Mouse (Mus musculus) retina, embryonic 14.5 days (tissue): ENCODE measurements around the gene Mmgt2.

Source experiments
- DNase-seq: peaks from one replicate; pipeline ENCODE4 v3.0.0-alpha.2; 2015; ENCODE audit warnings: low spot score

Mmgt2 gene

DNA sequence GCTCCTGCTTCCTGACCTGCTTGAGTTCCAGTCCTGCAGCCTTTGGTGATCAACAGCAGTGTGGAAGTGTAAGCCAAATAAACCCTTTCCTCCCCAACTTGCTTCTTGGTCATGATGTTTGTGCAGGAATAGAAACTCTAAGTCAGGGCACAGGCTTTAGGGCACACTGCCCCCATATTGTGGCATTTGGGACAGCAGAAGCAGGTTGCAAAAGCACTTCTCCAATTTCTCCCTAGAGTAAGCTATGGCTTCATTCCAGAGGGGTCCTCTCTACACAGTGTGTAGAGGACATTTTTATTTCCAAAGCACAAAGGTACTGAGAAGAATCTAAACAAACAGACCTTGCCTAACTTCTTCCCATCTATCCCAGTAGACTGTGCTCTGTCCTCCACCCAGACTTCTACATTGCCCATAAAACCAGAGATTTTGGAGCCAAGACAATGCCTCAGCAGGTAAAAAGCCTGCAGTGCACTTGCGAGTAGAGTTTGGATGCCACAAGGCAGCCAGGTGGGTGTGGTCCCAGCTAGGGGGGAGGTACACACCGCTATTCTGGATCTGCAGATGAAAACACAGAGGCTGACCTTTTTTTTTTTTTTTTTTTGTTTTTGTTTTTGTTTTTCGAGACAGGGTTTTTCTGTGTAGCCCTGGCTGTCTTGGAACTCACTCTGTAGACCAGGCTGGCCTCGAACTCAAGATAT is 26.7 kb upstream of the Mmgt2 start:
- DNase-seq, result no peak

DNA sequence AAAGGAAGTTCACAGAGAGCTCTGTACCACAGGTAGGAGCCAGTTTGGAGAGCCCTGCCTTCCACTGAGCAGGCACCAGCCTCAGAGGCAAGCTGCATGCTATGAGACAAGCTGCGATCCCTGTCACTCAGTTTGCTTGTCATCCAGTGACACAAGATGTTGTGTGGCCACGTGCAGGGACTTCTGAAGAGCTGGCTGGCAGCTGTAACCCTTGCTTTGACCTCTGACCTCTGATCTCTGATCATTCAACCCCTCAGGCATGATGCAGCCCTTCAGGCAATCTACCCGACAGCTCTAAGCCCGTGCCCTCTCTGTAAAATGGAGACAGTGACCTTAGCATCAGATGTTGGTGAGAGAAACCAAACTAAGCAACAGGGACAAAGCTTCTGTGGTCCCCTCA is 25.6 kb upstream of the Mmgt2 start:
- DNase-seq, result no peak

DNA sequence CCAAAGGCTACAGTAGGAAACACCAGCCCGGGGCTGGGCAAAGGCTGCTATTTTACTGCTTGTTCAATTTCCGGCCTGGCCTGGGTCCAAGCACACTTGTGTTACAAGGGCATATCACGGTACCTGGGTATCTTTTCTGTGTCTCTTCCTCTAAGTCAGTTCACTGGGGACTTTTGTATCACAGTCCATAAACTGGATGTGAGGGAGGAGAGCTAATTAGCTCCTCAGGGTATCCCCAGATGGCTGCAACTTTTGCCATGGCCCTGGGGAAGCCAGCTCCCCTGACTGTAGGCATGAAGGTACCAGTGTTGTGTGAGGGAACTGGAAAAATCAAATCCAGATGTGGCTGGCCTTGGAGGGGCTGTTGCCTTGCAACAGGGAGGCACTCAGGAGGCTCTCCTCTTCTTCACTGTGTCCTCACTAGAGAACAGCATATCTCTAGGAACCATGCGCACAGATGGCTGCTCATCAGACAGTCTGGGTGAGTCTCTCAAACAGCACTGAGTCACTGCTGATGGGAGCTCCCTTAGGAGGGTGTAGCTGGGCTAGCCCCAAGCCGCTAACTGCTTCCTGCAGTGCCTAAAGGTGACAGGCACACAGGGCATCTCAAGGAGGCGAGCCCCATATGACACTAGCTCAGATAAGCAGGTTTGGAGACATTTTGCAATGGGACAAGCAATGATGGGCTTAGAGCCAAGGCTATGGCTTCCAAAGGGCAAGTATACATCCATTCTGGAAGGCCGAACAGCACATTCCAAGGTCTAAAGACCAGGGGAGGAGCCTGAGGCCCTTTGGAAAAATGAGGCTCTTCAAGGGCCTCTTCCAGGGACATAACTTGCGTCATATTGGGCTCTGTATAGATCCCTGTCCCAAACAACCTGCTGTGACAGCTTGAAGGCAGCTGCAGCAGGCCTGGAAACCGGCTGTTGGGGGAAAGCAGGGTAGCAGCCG is 23.8 kb upstream of the Mmgt2 start:
- no peak for DNase-seq

DNA sequence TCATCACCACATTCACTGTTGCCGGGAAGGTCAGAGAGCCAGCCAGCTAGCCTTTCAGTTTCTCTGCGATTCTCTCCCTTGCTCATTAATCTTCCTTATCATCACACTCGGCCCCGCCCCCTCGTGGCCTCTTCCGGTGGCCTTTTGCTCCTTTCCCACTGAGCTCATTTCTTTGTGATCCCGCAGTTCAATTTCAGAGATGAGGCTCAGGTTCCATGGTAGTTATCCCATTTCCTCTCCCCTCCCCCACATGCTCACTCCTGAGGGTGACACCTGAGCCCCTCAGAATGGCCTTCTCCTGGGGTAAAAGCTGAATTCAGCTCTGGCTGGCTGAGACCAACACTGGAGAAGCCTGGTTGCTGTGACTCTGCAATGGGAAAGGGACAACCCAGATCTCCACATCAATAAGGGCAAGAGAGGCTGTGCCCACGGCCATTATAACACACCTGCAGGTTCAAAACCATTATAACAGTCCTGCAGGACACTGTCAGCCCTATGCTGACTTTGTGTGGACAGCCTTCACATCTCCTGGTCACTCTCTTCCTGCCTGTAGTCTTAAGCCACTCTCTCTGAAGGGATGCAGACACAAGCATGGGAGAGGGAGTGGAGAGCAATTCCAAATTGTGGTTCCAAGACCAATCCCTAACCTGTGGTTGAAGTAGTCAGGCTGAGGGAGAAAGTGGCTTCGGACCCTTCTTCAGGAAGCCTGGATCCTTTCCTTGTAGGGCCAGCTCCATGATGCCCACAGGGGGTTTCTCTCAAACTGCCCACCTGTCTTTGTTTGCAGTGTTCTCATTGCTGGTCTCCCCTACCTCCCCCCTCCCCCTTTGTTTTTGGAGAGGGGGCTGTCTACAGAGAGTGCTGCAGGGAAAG is 18.9 kb upstream of the Mmgt2 start:
- peak; percentile 79 for DNase-seq

DNA sequence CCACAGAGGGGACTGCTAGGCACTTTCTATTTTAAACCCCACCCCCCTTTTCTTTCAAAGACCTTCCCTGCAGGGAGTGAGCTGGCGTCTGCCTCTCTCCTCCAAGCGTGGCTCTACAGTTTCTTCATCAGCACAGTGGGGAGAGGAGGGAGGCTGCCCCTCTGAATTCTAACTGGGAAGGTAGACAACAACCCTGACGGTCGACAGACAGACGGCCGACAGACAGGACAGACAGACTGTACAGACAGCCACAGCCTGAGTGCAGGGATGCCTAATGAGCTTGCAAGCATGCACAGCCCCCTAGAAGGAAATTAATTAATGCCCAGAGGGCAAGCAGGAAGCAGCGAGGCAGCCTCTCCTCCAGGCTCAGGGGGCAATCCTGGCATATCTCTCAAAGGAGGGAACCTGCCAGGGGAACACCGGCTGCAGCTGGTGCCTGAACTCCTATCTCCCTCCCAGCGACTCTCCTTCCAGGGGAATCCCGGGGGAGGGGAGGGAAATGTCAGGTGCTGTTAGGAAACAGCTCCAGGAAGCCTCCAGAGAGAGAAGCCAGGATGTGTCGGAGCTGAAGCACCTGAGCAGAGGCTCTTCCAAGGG is 18.1 kb upstream of the Mmgt2 start:
- DNase-seq, result peak; percentile 57

DNA sequence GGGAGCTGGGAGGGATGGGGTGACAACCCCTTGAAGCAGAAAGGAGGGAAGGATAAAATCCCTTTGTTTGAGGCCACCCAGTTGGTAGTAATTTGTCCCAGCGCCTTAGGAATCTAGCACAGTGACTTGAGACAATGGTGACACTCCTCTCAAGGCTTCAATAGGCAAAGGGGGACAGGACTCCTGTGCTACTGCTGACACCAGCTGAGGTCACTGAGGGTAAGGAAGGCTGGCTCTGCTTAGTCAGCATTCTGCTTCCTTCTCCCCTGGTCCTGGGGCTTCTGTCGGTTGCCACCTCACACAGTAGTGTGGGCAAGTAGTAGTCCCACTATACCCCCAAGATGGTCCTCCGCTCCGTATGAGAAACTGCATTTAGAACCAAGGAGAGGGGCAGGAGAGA is 17.3 kb upstream of the Mmgt2 start:
- peak; percentile 61 for DNase-seq

DNA sequence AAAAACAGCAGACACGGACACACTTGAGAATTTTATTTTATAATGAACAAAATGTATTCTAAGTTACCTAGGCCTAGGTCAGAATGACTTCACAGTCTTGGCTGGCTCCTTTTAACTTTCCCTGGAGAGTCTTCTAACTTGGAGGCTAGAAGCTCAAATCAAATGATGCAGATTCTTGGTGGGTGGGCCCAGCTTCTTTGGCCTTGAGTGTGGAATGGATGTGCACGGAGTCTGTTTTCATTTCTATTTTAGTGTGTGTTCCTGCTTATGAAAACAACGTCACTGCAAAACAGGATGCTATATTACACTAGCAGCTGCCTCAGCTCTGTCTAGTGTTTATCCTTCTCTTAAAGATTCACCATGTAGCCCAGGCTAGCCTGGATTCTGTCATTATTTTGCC is 13.1 kb upstream of the Mmgt2 start:
- no peak for DNase-seq

DNA sequence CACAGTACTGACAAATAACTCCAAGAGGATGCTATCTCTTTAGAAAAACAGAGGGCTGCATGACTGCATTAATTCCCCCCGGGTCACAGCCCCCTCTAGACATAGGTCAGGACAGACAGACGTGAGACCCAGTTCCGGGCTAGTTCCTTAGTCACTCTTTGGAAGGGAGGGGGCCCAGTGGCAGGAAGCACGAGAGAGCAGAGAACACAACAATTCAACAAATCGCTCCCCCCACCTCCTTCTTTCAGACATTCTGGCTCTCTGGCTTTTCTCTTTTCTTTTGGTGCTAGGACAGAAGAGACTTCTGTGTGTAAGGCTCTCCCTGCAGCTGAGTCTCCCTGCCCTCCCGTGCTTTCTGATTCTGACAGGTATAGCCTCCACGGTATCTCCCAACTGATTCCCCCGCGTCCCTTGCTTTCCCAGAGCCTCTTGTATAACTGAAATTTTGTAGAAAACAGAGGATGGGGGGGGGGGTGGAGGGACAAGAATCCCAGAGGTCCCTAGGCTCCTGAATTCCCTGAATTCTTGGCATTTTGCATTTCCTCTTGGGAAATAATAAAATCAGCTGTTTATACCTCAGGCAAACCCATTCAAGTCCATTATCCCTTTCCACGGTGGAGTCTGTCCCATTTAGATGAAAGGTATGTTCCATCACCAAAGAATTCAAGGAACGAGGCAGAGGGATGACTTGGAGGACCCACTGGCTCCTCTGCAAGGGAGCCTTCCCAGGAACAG is 12.2 kb upstream of the Mmgt2 start:
- DNase-seq, result no peak

DNA sequence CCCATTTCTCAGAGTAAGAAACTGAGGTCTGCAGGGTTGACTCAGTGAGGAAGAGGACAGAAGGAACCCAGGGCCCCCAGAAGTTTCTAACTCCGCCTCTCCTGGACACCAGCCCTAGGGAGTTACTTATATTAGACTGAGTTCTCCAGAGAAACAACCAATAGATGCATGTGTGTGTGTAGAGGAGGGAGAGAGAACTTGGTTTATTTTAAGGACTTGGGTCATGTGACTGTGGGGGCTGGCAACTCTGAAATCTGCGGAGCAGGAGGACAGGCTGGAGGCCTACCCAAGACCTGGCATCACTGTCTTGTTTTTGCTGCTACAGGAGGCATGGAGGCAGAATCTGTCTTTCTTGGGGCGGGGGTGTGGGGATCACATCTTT is 11.6 kb upstream of the Mmgt2 start:
- DNase-seq, result no peak

DNA sequence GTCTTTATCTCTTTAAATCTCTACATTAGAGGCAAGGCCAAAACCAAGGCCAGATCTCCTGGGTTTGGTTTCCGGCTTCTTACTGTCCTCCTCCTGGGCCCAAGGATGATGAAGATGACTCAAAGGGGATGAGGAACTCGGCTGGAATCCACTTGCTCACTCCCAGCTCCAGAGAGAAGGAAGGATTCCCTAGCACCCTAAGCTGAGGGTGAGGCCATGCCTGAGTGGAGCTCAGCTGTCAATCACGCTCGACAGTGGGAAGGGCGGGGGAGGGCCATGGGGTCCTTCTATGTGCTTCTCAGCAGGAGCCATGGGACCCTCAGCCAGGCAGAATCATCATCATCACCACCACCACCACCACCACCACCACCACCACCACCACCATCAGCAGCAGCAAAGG is 11.1 kb upstream of the Mmgt2 start:
- no peak for DNase-seq

DNA sequence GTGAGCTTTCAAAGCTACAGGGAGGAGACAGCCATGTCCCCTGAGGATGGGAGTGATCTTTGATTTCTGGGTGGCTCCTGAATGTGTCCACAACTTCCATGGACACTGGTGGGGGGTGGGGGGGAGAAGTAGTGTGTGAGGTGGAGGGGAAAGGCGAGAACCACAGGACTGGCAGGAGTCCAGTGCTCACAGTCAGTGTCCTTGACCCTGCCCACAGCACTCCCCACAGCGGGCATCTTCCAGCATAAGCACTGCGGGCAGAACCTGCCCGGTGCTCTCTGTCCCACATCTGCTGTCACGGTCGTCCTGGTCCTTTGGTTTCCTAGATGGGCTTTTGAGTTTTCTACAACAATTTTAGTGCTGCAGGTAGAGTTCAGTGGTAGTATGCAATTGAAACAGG is 10.7 kb upstream of the Mmgt2 start:
- DNase-seq, result no peak

DNA sequence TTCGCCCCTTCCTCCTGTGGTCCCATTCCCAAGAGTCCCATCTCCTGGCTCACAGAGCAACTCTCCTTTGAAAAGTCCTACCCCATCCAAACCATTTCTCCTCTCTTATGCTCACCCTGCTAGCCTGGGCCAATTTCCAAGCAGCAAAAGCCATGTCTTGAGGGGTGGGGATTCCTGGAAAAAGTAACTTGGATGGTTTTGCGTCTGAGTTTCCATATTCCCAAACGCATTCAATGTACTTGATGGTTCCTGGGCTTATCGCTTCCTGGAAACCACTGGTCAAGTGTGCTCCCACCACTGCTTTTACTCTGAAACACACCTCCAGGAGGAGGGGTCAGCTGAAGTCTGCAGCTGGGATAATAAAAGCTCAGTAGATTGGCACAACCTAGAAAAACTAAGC is 10.1 kb upstream of the Mmgt2 start:
- DNase-seq, result no peak

DNA sequence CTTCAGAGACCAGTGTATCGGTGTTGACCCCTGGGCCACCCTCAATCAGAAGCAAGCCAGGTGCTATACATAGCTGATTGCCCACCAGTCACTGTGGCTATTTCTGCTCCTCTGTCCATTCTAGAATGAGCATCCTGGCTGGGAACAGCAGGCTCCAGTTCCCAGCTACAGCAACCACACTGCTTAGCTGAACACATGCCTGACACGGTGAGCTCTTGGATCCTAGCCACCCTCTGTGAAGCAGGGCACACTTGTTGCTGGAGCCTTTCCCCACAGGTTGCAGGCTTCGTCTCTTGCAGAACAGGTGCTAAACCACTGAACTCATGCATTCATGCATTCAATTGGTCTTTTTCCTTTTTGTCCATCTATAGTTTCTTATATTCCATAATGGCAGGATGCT is 8.1 kb upstream of the Mmgt2 start:
- DNase-seq, result no peak

DNA sequence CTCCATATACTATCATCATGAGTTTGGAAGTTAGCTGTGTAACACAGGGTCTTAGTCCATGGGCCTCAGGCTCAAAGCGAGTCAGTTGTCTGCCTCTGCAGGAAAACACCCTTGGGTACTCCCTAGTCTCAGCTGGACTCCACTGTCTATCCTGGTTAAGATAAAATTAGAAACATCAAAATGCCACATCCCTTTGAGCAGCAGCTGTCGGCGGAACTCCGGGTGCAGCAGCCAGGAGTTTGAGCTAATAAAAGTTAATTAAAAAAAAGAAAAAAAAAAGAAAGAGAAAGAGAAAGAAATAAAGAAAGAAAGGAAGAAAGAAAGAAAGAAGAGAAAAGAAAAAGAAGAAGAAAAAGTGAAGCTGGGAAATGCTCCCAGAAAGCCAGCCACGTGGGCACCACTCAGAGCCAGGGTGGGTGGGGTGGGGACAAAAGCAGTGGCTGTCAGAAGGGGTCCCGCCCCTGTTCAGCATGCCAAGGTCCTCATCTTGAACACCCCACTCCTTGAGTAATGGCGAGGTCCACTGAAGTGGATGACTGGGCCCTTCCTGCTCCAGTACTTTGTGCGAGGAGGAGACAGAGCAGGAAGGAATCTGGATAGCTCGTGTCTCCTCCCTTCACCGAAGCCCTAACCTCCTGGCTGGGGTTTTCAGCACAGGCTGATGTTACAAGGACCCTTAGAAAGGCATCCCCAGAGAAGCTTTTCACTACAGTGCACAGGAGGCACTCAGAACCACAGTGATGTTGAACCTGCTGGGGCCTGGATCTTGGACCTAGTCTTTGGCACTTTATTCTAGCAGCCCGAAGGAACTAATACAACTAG is 6.2 kb upstream of the Mmgt2 start:
- no peak for DNase-seq

DNA sequence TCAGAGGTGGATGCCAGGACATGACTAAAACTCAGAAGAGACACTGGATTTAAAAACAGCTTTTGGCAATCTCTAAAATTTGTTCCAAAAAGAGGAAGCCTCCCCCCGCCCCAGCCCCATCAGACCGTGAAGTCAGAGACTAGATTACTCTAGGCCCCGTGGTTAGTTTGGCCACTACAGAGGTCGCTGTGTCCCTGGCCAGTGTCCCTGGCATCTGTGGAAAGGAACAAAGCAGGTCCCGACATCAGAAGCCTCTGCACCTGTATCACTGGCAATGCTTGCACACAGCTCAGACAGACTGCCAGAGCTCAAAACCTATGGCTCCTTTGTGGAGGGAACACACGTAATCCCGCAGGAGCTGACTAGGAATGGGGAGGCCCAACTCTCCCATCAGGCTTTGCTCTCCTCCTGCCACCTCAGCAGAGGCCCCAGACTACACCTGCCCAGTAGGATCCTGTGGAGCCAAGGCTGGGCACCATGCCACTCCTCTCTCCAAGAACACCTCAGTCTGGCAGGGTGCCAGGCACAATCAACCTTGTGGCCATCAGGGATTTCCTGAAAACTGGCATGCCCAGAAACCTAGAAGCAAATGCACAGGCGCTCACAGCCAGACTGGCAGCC is 5.3 kb upstream of the Mmgt2 start:
- DNase-seq, result no peak

DNA sequence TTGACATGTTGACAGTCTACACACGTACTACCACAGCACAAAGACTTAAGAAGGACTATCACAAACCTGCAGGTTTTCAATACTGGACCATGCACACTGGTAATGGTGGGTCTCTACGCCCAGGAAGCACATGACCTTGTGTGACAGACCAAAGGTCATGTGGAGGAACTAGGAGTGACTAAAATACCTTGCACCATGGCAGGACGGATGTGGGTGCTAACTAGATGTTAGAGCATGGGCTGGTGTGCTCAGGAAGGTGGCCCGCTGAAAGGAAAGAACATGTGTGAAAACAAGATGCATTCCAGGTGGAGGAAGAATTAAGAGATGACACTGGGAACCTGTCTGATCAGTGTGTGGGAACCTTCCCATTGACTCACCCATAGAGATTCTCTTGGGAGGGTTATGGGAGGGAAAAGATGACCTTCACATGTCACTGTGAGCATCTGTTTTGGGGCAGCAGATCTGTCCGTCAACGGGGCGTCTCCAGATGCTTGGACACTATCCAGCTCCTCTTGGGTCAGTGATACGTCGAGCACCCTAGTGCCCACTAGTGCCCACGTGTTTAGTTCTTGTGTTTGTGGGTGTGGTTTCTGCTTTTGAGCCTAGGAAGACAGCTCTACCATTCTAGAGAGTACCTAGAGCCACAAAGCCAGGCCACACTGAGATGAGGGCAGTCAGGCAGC is 4.6 kb upstream of the Mmgt2 start:
- no peak for DNase-seq

DNA sequence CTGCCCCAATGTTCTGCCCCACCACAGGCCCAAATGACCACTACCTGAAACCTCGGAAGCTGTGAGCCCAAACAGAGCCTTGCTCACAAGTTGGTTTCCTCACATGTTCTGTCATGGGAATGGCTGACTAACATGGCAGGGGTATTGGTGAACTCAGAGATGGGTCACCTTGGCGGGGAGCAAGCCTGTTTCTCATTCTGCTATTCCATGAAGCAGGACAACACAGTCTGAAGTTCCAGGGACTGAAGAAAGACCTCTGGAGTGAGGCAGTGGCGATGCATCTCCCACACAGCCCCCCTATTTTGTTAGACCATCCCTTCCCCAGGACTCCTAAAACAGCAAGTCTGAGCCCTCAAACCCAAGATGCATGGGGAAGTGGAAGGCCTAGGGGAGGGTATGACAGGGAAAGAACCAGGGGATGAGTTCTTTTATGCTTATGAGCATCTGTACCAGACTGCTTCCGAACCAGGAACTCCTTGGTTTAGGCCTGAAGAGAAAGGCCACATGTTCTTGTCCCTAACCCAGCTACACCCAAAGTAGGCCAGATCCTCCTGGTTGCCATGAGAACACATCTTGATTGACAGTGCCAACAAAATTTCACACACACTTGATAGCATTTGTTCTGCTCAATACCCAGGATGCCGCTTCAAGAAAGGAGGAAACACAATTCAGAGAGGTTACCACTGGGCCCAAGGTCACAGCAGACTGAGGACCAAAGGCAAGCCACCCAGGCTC is 3.7 kb upstream of the Mmgt2 start:
- no peak for DNase-seq

DNA sequence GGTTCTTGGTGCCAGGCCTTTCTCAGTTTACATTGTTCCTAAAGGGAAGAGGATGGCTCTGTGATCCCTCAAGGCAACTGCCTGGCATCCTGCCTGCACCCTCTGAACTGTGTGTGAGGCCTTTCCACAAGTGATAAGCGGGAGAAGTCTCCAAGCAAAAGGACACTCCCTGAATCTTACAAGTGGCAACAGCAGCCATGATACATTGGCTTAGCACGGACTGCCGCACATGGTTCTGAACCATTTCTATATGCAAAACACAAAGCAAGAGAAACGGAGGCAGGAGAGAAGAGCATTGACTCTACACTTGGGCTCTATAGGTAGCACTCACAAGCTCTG is 3.2 kb upstream of the Mmgt2 start:
- no peak for DNase-seq
